Mouse (Mus musculus) forebrain, embryonic 12.5 days (tissue): ENCODE results near the gene Ccdc36. TPM values are rescaled to one million over a fixed set of nuclear protein-coding genes. Genes with fewer than 3 reads are reported as not detected.

Experiments
- ATAC-seq: fragments of 200-750 bp; cut with Nextera tagmentation; 2 replicates; pipeline ENCODE4 v1.8.0; 2017; ENCODE audit warnings: moderate TSS enrichment; ENCODE audit not compliant: low FRiP score
- H3K27ac ChIP-seq: fragments of 300-500 bp; sonication (generic); 2 replicates; pipeline ENCODE4 v1.5.1; 2016; ENCODE audit warnings: mild to moderate bottlenecking
- H3K27me3 ChIP-seq: fragments of 300-500 bp; sonication (generic); 2 replicates; pipeline ENCODE4 v1.6.1; 2016; ENCODE audit warnings: mild to moderate bottlenecking
- H3K36me3 ChIP-seq: fragments of 300-500 bp; sonication (generic); replicated peaks from 2 replicates; pipeline ENCODE4 v1.6.1; 2016; ENCODE audit warnings: mild to moderate bottlenecking
- H3K4me1 ChIP-seq: fragments of 300-500 bp; sonication (generic); 2 replicates; pipeline ENCODE4 v1.6.1; 2016
- H3K4me2 ChIP-seq: fragments of 300-500 bp; sonication (generic); 2 replicates; pipeline ENCODE4 v1.6.1; 2016; ENCODE audit warnings: mild to moderate bottlenecking, moderate library complexity
- H3K4me3 ChIP-seq: fragments of 300-500 bp; sonication (generic); replicated peaks from 2 replicates; pipeline ENCODE4 v1.5.1; 2016; ENCODE audit warnings: mild to moderate bottlenecking
- H3K9ac ChIP-seq: fragments of 300-500 bp; sonication (generic); 2 replicates; pipeline ENCODE4 v1.6.1; 2016; ENCODE audit warnings: mild to moderate bottlenecking
- H3K9me3 ChIP-seq: fragments of 300-500 bp; sonication (generic); 2 replicates; pipeline ENCODE4 v1.6.1; 2016
- WGBS: fragments of 180-500 bp; shearing (Covaris S2); methylation state at CpG from one replicate; pipeline ENCODE4 v1.1.7; 2016; 5-methylcytosine and 5-hydroxymethylcytosine counted together
- polyA plus RNA-seq: library from polyadenylated mRNA; unstranded; fragments of >200 nt; fragmentation: Nextera tagmentation; extraction: Ambion mirVana; gene quantifications from 2 replicates; pipeline ENCODE4 v1.2.1, GENCODE M21; 2016

Gene Ccdc36
- polyA plus RNA-seq, 1 experiment from 2014 or later: 1.1 TPM

DNA sequence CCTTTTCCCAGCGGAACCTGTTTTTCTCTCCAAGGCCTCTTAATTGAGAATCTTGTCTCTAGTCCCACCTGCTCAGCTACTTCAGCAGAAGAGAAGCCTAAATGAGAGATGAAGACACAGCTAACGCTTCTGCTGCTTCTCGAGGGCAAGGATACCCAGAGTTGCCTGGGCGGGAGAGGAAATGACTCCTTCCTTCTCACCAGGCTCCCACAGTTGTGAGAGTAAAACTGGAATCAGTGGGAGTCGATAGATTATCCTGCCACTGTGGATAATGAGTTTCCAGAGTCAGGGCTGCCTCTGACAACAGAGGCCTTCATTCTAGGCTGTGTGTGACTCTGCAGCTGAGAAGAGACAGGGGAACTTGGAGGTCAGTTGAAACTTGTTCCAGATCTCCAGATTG is 12.2 kb upstream of the Ccdc36 start:
- Histone ChIP-seq H3K4me1 (no peaks in the 10 kb centered on the region), H3K4me2 (no peak overlapping the region), H3K4me3 (no peak overlapping the region), H3K9ac (no peak overlapping the region), H3K36me3 (no peaks in the 10 kb centered on the region), H3K27me3 (no peaks in the 10 kb centered on the region), H3K9me3 (no peaks in the 10 kb centered on the region), H3K27ac (no peak overlapping the region)
- WGBS: 80% methylated on average over 5 of the region's 5 CpGs
- no peak for ATAC-seq

GRCm38 (mm10) chr9:108439176-108439575 is 10.9 kb upstream of the Ccdc36 start:
- no peaks in the 10 kb centered on the region for H3K36me3 ChIP-seq
- no peaks in the 10 kb centered on the region for H3K27me3 ChIP-seq
- H3K4me3 ChIP-seq: no peak overlapping the region
- 83% methylated on average over 6 of the region's 6 CpGs for WGBS
- H3K9me3 ChIP-seq: no peaks in the 10 kb centered on the region
- no peaks in the 10 kb centered on the region for H3K4me1 ChIP-seq
- no peak overlapping the region for H3K9ac ChIP-seq
- no peak overlapping the region for H3K27ac ChIP-seq
- no peak overlapping the region for H3K4me2 ChIP-seq
- no peak for ATAC-seq

- no peak within 1 kb of the TSS for H3K4me3 ChIP-seq
- no peak within 1 kb of the TSS for H3K4me2 ChIP-seq
- no peaks in the 10 kb centered on the region for H3K27me3 ChIP-seq
- H3K9me3 ChIP-seq: no peaks in the 10 kb centered on the region
- H3K27ac ChIP-seq: no peak within 1 kb of the TSS
- 49% methylated on average over 3 of the region's 3 CpGs for WGBS
- H3K4me1 ChIP-seq: no peaks in the 10 kb centered on the region; the same call in 1 of the 2 replicates
- H3K9ac ChIP-seq: no peak within 1 kb of the TSS
- ATAC-seq: no peak
- no peaks in the 10 kb centered on the region for H3K36me3 ChIP-seq
These were observed 7.9 kb upstream of the Ccdc36 start, which contains the start of gene BC048562 for GRCm38 (mm10) chr9:108436182-108436581. Gene BC048562, plus strand, starts transcription at chr9:108436482.

DNA sequence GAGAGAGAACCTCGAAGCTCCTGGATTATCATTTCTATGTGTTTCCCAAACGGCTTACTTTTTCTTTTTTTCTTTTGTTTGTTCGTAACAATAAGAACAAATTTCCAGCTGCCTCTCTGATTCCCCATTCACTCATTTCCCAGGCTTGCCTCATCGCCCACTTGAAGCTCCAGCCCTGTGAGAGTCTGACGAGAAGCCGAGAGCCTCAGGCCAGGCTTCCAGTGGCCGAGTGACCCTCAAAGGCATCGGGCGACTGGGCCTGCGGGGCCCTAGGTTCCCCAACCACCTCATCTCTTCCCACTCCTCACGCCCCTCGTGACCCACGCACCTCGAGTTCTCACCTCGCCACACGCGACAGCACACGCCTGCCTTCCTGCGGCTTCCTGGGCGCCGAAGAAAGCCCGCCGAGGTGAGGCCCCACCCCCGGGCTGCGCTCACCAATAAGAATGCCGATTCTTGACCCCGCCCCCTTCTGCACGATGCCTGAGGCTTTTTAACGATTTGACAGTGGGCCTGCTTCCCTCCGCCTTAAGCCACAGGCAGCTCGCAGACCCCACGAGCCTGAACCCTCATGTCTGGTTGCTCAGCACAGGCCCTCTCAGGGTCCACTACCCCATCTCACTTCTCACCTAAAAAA is 3.3 kb upstream of the Ccdc36 start:
- WGBS: 53% methylated on average over 32 of the region's 32 CpGs
- H3K4me1 ChIP-seq: no peaks in the 10 kb centered on the region; the same call in 1 of the 2 replicates
- H3K27me3 ChIP-seq: no peaks in the 10 kb centered on the region
- H3K36me3 ChIP-seq: no peaks in the 10 kb centered on the region
- peak; percentile 30; the same call in 1 of the 2 replicates for ATAC-seq
- no peak overlapping the region for H3K27ac ChIP-seq
- no peaks in the 10 kb centered on the region for H3K9me3 ChIP-seq
- H3K4me3 ChIP-seq: 0 out of 2 replicates have a peak overlapping the region, but pooled peaks have one; percentile 18
- peak overlapping the region; percentile 44 for H3K4me2 ChIP-seq
- H3K9ac ChIP-seq: no peak overlapping the region

- no peak overlapping the region for H3K9ac ChIP-seq
- no peak for ATAC-seq
- no peaks in the 10 kb centered on the region for H3K27me3 ChIP-seq
- 86% methylated on average over 1 of the region's 1 CpGs for WGBS
- H3K4me1 ChIP-seq: peaks cover 6% of the 10 kb centered on the region; the same call in 1 of the 2 replicates
- H3K9me3 ChIP-seq: no peaks in the 10 kb centered on the region
- H3K4me3 ChIP-seq: no peak overlapping the region
- no peak overlapping the region for H3K27ac ChIP-seq
- no peaks in the 10 kb centered on the region for H3K36me3 ChIP-seq
- H3K4me2 ChIP-seq: no peak overlapping the region
These were observed 16.1 kb downstream of the Ccdc36 start for GRCm38 (mm10) chr9:108412221-108412620.

- Histone ChIP-seq H3K9me3 (no peaks in the 10 kb centered on the region), H3K9ac (no peak overlapping the region), H3K4me2 (no peak overlapping the region), H3K4me3 (no peak overlapping the region), H3K27ac (no peak overlapping the region), H3K27me3 (no peaks in the 10 kb centered on the region), H3K36me3 (no peaks in the 10 kb centered on the region), H3K4me1 (peaks cover 6% of the 10 kb centered on the region; the same call in 1 of the 2 replicates)
- WGBS: 72% methylated on average over 9 of the region's 9 CpGs
- no peak for ATAC-seq
These were observed 16.8 kb downstream of the Ccdc36 start for GRCm38 (mm10) chr9:108411381-108411942.

DNA sequence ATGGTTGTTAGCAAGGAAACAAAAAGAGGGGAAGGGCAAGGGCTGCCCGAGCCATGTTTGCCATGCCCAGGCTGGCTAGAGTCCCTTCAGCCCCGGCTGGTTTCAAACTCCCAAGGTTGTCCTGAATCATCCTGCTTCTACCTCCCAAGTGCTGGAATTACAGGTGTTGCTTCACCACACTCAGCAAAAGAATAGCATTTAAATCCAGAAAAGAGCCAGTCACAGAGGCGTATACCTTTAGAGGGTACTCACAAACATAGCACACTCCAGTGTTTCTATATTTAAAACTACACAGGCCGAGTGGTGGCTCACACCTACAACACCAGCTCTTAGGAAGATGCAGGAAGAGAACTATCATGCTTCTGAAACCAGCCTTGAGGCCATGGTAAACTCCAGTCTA is 18.7 kb downstream of the Ccdc36 start:
- Histone ChIP-seq H3K4me2 (no peak overlapping the region), H3K9ac (no peak overlapping the region), H3K36me3 (no peaks in the 10 kb centered on the region), H3K4me3 (no peak overlapping the region), H3K9me3 (no peaks in the 10 kb centered on the region), H3K27ac (no peak overlapping the region), H3K4me1 (peaks cover 6% of the 10 kb centered on the region; the same call in 1 of the 2 replicates), H3K27me3 (no peaks in the 10 kb centered on the region)
- ATAC-seq: no peak
- 89% methylated on average over 4 of the region's 4 CpGs for WGBS

- H3K4me1 ChIP-seq: peaks cover 8% of the 10 kb centered on the region; the same call in 1 of the 2 replicates
- H3K27me3 ChIP-seq: no peaks in the 10 kb centered on the region
- no peak overlapping the region for H3K4me3 ChIP-seq
- no peak for ATAC-seq
- no peaks in the 10 kb centered on the region for H3K9me3 ChIP-seq
- H3K9ac ChIP-seq: no peak overlapping the region
- H3K4me2 ChIP-seq: no peak overlapping the region
- H3K27ac ChIP-seq: no peak overlapping the region
- no peaks in the 10 kb centered on the region for H3K36me3 ChIP-seq
- WGBS: 84% methylated on average over 8 of the region's 8 CpGs
These were observed 23.8 kb downstream of the Ccdc36 start for GRCm38 (mm10) chr9:108404451-108404850.

- Histone ChIP-seq H3K9me3 (no peaks in the 10 kb centered on the region), H3K4me2 (no peak overlapping the region), H3K9ac (no peak overlapping the region), H3K4me1 (peaks cover 8% of the 10 kb centered on the region; the same call in 1 of the 2 replicates), H3K27ac (no peak overlapping the region), H3K4me3 (no peak overlapping the region), H3K27me3 (no peaks in the 10 kb centered on the region), H3K36me3 (no peaks in the 10 kb centered on the region)
- WGBS: 82% methylated on average over 4 of the region's 4 CpGs
- ATAC-seq: no peak
These were observed 25.2 kb downstream of the Ccdc36 start for GRCm38 (mm10) chr9:108403081-108403480.

DNA sequence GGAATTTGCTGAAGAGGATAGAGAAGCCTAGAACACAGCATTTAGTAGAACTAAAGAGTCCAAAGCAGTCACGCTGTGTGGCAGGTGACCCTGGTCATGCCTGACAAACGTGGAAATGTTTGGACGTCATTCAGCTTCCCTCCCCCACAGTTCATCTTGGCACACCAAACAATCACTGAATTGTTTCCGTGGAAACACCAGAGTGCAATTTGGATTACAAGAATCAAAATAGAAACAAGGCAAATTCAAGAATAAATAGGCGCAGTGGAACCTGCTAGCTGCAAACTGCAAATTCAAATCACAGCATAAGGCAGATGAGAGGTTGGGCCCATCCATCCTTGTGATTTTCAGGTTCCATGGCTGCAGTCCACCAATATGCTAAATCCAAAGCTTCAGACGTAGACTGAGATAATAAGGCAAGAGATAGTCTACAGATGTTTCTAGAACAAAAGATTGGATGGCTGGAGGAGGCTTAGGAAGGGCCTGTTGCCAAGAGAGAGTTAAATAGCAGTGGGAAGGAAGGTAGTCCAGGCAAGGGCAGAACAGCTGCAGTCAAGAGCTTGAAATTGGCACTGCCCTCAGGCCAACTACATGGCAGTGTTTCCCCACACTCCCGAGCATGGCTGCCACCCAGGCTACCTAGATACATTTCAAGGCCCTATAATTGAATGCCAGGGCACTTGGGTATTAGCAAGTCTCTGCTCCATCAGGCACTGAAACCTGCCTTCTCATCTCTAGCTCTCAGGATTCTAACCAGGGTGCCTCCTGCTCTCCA is 26.9 kb downstream of the Ccdc36 start:
- ATAC-seq: no peak

DNA sequence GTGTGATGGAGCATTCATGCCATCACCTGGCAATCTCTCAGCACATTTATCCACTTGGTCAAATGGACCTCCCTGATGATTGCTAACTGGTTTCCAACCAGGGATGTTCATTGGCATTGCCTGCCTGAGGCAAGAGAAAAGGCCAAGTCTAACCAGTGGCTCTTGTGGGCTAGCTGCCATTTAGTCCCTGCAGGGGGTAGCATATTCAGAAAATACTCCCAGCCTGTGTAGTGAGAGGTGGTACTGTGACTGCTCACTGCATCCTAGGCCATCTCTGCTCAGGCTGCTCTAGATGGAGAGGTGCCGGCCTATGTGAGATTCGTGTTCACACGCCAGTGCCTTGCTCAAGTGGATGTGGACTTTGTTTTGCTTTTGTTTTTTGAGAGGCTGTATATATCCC is 30.0 kb downstream of the Ccdc36 start:
- Histone ChIP-seq H3K9me3 (no peaks in the 10 kb centered on the region), H3K4me3 (no peak overlapping the region), H3K9ac (no peak overlapping the region), H3K4me1 (peaks cover 8% of the 10 kb centered on the region; the same call in 1 of the 2 replicates), H3K36me3 (peaks cover 10% of the 10 kb centered on the region), H3K4me2 (no peak overlapping the region), H3K27me3 (no peaks in the 10 kb centered on the region), H3K27ac (no peak overlapping the region)
- no peak for ATAC-seq
- 94% methylated on average over 3 of the region's 3 CpGs for WGBS

More for the DNA sequence above, 26.9 kb downstream of the Ccdc36 start:
- no peak overlapping the region for H3K9ac ChIP-seq
- no peaks in the 10 kb centered on the region for H3K9me3 ChIP-seq
- no peak overlapping the region for H3K4me2 ChIP-seq
- H3K4me3 ChIP-seq: no peak overlapping the region
- no peaks in the 10 kb centered on the region for H3K36me3 ChIP-seq
- peak overlapping the region; percentile 2; the same call in 1 of the 2 replicates for H3K27ac ChIP-seq
- H3K27me3 ChIP-seq: no peaks in the 10 kb centered on the region
- 51% methylated on average over 7 of the region's 7 CpGs for WGBS
- H3K4me1 ChIP-seq: peaks cover 8% of the 10 kb centered on the region; the same call in 1 of the 2 replicates

DNA sequence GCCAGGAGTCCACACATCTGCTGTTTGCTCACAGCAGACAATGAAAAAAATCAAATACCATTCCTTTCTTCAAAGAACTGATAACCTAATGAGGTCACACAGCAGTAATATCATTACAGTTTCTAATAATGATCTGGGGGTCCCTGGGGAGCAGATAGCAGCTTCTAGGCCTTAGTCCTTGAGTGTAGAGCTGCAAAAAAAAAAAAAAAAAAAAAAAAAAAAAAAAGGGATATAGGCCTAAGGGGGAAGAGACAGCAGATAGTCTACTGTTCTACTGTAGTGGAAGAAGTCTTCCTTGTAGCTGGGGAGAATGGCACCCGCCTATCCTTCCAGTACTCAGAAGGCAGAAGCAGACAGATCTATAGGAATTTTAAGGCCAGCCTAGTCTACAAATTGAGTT is 32.9 kb downstream of the Ccdc36 start:
- 93% methylated on average over 1 of the region's 1 CpGs for WGBS
- no peak overlapping the region for H3K4me2 ChIP-seq
- ATAC-seq: no peak

More for the DNA sequence above, 32.9 kb downstream of the Ccdc36 start:
- no peaks in the 10 kb centered on the region for H3K27me3 ChIP-seq
- H3K36me3 ChIP-seq: peaks cover 34% of the 10 kb centered on the region
- no peak overlapping the region for H3K9ac ChIP-seq
- H3K27ac ChIP-seq: no peak overlapping the region
- no peaks in the 10 kb centered on the region for H3K9me3 ChIP-seq
- no peak overlapping the region for H3K4me3 ChIP-seq
- H3K4me1 ChIP-seq: no peaks in the 10 kb centered on the region
